Mouse (Mus musculus) liver, adult 2 months (tissue): ENCODE measurements around the gene Pde8b.

Source experiments
- CTCF ChIP-seq: fragments of 200-500 bp; IDR thresholded peaks from 2 replicates; pipeline ENCODE4 v1.5.1; 2011; ENCODE audit warnings: low read depth, low read length, control low read depth
- POLR2A ChIP-seq: fragments of 200-500 bp; IDR thresholded peaks from 2 replicates; pipeline ENCODE4 v1.6.1; 2011; ENCODE audit warnings: low read length, control low read depth; ENCODE audit not compliant: insufficient read depth; ENCODE audit errors: extremely low read depth

DNA sequence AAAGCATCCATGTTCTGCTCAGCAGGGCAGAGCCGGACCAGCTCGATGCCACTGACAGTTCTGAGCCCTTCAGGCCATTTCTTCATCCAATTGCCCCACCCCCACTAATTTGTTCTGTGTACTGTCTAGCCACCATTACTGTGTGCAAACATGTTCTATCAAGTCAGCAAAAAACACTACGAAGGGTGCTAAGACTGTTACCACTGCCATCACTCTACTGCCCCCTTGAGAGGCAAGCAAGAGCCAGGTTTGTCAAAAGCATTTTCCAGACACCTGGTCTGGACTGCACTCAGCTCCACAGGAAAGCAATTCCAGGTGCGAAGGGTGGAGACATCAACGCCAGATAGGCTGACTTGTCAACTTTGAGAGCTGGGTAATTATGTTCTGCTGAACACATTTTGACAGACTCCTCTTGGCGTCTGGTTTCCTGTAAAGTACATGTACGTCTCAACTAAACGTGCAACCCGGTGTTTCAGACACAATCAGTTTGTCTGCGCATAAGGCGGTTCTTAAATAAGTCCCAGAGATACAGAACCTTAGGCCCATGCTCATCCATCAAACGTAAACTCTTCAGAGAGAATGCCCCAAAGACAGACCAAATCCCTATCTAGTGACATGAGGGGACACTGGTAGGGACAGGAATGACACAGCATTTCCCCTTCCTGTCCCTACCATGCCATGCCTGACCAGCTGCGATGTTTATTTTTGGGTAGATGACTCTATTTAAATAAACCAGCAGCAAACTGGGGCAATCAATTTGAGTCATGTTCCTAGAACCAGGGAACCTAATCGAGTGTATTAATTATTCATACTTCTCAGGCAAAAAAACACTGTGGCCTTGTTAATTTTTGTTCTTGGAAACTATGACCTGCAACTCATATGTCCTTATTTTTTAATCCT lies 158.3 kb downstream of the Pde8b start:
- no peak for TF ChIP-seq CTCF
- no peak for TF ChIP-seq POLR2A
